Mouse (Mus musculus) myocyte (in vitro differentiated cells): ENCODE measurements around the gene Crip2. TPM values are rescaled to one million over a fixed set of nuclear protein-coding genes. Genes with fewer than 3 reads are reported as not detected.

Experiments used
- H3K27me3 ChIP-seq: one replicate; pipeline ENCODE4 v1.6.1; 2011; ENCODE audit not compliant: control insufficient read depth, insufficient read depth, insufficient read length
- H3K36me3 ChIP-seq: one replicate; pipeline ENCODE4 v1.6.1; 2011; ENCODE audit not compliant: control insufficient read depth, insufficient read depth
- H3K4me2 ChIP-seq: one replicate; pipeline ENCODE4 v1.6.1; 2011; ENCODE audit warnings: low read depth, control low read depth
- H3K4me3 ChIP-seq: one replicate; pipeline ENCODE4 v1.5.1; 2011; ENCODE audit warnings: mild to moderate bottlenecking, control low read depth, moderate library complexity
- H3K79me2 ChIP-seq: one replicate; pipeline ENCODE4 v1.6.1; 2011; ENCODE audit not compliant: control insufficient read depth, insufficient read depth
- H3ac ChIP-seq: one replicate; pipeline ENCODE4 v1.6.1; 2011; ENCODE audit not compliant: control insufficient read depth, insufficient read length
- CEBPB ChIP-seq: IDR thresholded peaks from 2 replicates; pipeline ENCODE4 v1.6.1; 2011; ENCODE audit warnings: mild to moderate bottlenecking, moderate library complexity; ENCODE audit not compliant: poor library complexity, insufficient read depth, severe bottlenecking
- E2F4 ChIP-seq: IDR thresholded peaks from one replicate; pipeline ENCODE4 v1.6.1; 2011; ENCODE audit warnings: mild to moderate bottlenecking, control low read depth, moderate library complexity; ENCODE audit not compliant: insufficient read depth
- MAX ChIP-seq: IDR thresholded peaks from one replicate; pipeline ENCODE4 v1.6.1; 2011; ENCODE audit warnings: low read depth, mild to moderate bottlenecking, control low read depth
- MYOD1 ChIP-seq, 3 experiments: IDR thresholded peaks; one replicate each; pipeline ENCODE4 v1.6.1; 2011; ENCODE audit warnings: control low read depth in 2 of 3, low read depth in 2 of 3, mild to moderate bottlenecking in 2 of 3, moderate library complexity in 1 of 3; ENCODE audit not compliant: insufficient read length in 2 of 3, control insufficient read depth in 1 of 3
- MYOG ChIP-seq, 3 experiments: IDR thresholded peaks; one replicate each; pipeline ENCODE4 v1.6.1; 2011; ENCODE audit warnings: control low read depth in 2 of 3, low read depth in 2 of 3, mild to moderate bottlenecking in 2 of 3; ENCODE audit not compliant: insufficient read length in 2 of 3, control insufficient read depth in 1 of 3, insufficient read depth in 1 of 3
- POLR2A ChIP-seq: IDR thresholded peaks from one replicate; pipeline ENCODE4 v1.6.1; 2011; ENCODE audit warnings: low read depth, mild to moderate bottlenecking, control low read depth, moderate library complexity; ENCODE audit not compliant: insufficient read length
- POLR2AphosphoS2 ChIP-seq: IDR thresholded peaks from one replicate; pipeline ENCODE4 v1.6.1; 2011; ENCODE audit warnings: low read depth, control low read depth; ENCODE audit not compliant: insufficient read length
- REST ChIP-seq: IDR thresholded peaks from one replicate; pipeline ENCODE4 v1.6.1; 2011; ENCODE audit warnings: mild to moderate bottlenecking, control low read depth, moderate library complexity; ENCODE audit not compliant: insufficient read depth, insufficient read length
- SRF ChIP-seq: IDR thresholded peaks from one replicate; pipeline ENCODE4 v1.6.1; 2011; ENCODE audit warnings: low read depth; ENCODE audit not compliant: control insufficient read depth, insufficient read length
- TCF12 ChIP-seq: IDR thresholded peaks from one replicate; pipeline ENCODE4 v1.6.1; 2011; ENCODE audit warnings: mild to moderate bottlenecking, control low read depth; ENCODE audit not compliant: poor library complexity, insufficient read depth, severe bottlenecking
- TCF3 ChIP-seq: IDR thresholded peaks from one replicate; pipeline ENCODE4 v1.6.1; 2011; ENCODE audit warnings: low read depth, control low read depth; ENCODE audit not compliant: insufficient read length
- USF1 ChIP-seq: IDR thresholded peaks from one replicate; pipeline ENCODE4 v1.6.1; 2011; ENCODE audit warnings: low read depth, mild to moderate bottlenecking, control low read depth, moderate library complexity
- polyA plus RNA-seq: library from polyadenylated mRNA; unstranded; fragments of >200 nt; fragmentation: generic; extraction: Trizol; gene quantifications from one replicate; pipeline ENCODE4 v1.2.1, GENCODE M21; 2012; ENCODE audit warnings: missing spikeins

Gene Crip2
- polyA plus RNA-seq, 1 experiment: 1,146 TPM

GRCm38 (mm10) chr12:113144001-113144756 lies 4.1 kb downstream of the Crip2 start:
- Histone ChIP-seq H3K79me2 (peaks cover 33% of the 10 kb centered on the region), H3K36me3 (peaks cover 23% of the 10 kb centered on the region), H3ac (no peak overlapping the region), H3K4me2 (peak overlapping the region; percentile 96), H3K27me3 (no peaks in the 10 kb centered on the region), H3K4me3 (peak overlapping the region; percentile 93)
- TF ChIP-seq USF1 (no peak), TCF3 (no peak), E2F4 (no peak), CEBPB (no peak), MYOG (IDR thresholded peaks at IDR 0.05; ENCODE audit: control insufficient read depth in 1 of 3, insufficient read depth in 1 of 3, insufficient read length in 2 of 3, low read depth in 2 of 3) (no peak), MYOD1 (IDR thresholded peaks at IDR 0.05; ENCODE audit: control insufficient read depth in 1 of 3, insufficient read length in 2 of 3, low read depth in 2 of 3) (peak in 1 of 3 experiments; percentile 1), REST (no peak), TCF12 (no peak), SRF (no peak), POLR2AphosphoS2 (peak; percentile 44), MAX (no peak), POLR2A (no peak)

- Histone ChIP-seq H3K36me3 (peaks cover 23% of the 10 kb centered on the region), H3K4me3 (peak overlapping the region; percentile 93), H3K4me2 (peak overlapping the region; percentile 96), H3K27me3 (no peaks in the 10 kb centered on the region), H3ac (no peak overlapping the region), H3K79me2 (peaks cover 33% of the 10 kb centered on the region)
- TF ChIP-seq TCF3 (no peak), POLR2A (no peak), REST (no peak), USF1 (no peak)
These were observed 4.8 kb downstream of the Crip2 start for GRCm38 (mm10) chr12:113144886-113145285.

GRCm38 (mm10) chr12:113145591-113145990 lies 5.6 kb downstream of the Crip2 start:
- Histone ChIP-seq H3K79me2 (peaks cover 31% of the 10 kb centered on the region), H3ac (no peak overlapping the region), H3K27me3 (no peaks in the 10 kb centered on the region), H3K4me3 (no peak overlapping the region), H3K36me3 (peaks cover 23% of the 10 kb centered on the region), H3K4me2 (peak overlapping the region; percentile 96)
- TF ChIP-seq POLR2AphosphoS2 (no peak), MYOG (IDR thresholded peaks at IDR 0.05; ENCODE audit: control insufficient read depth in 1 of 3, insufficient read depth in 1 of 3, insufficient read length in 2 of 3, low read depth in 2 of 3) (no peak), TCF12 (no peak), MAX (no peak), CEBPB (no peak)

- Histone ChIP-seq H3K79me2 (peaks cover 23% of the 10 kb centered on the region), H3ac (no peak within 1 kb of the TSS), H3K4me3 (no peak within 1 kb of the TSS), H3K27me3 (no peaks in the 10 kb centered on the region), H3K4me2 (peak within 1 kb of the TSS; percentile 96), H3K36me3 (peaks cover 23% of the 10 kb centered on the region)
- TF ChIP-seq POLR2A (peak; percentile 51), POLR2AphosphoS2 (peak; percentile 86), MYOD1 (IDR thresholded peaks at IDR 0.05; ENCODE audit: control insufficient read depth in 1 of 3, insufficient read length in 2 of 3, low read depth in 2 of 3) (peak in 1 of 3 experiments; percentile 5), E2F4 (no peak)
These were observed 6.3 kb downstream of the Crip2 start, which contains the start of gene Crip1 for GRCm38 (mm10) chr12:113146112-113147057. TSS of gene Crip1 (plus strand) at chr12:113146316.

- TF ChIP-seq TCF12: peak; percentile 88
- peak; percentile 10 to 99 (median 92) for TF ChIP-seq MYOG (IDR thresholded peaks at IDR 0.05; ENCODE audit: control insufficient read depth in 1 of 3, insufficient read depth in 1 of 3, insufficient read length in 2 of 3, low read depth in 2 of 3)
- TF ChIP-seq MYOD1 (IDR thresholded peaks at IDR 0.05; ENCODE audit: control insufficient read depth in 1 of 3, insufficient read length in 2 of 3, low read depth in 2 of 3): peak in 2 of 3 experiments; percentile 96 to 98
- TF ChIP-seq REST: no peak
- peak; percentile 47 for TF ChIP-seq POLR2A
- TF ChIP-seq TCF3: peak; percentile 79
- H3K4me3 ChIP-seq: no peak overlapping the region
These were observed 7.4 kb downstream of the Crip2 start for GRCm38 (mm10) chr12:113147481-113147880.

More at GRCm38 (mm10) chr12:113147481-113147880, 7.4 kb downstream of the Crip2 start:
- H3ac ChIP-seq: no peak overlapping the region
- H3K79me2 ChIP-seq: peaks cover 19% of the 10 kb centered on the region
- peaks cover 23% of the 10 kb centered on the region for H3K36me3 ChIP-seq
- H3K27me3 ChIP-seq: no peaks in the 10 kb centered on the region
- peak overlapping the region; percentile 96 for H3K4me2 ChIP-seq
